Mouse (Mus musculus) forebrain, embryonic 12.5 days (tissue): Measurements from ENCODE around the gene Rflna. TPM values are rescaled to one million over a fixed set of nuclear protein-coding genes. Genes with fewer than 3 reads are reported as not detected.

Experiments used
- ATAC-seq: fragments of 200-750 bp; cut with Nextera tagmentation; 2 replicates; pipeline ENCODE4 v1.8.0; 2017; ENCODE audit warnings: moderate TSS enrichment; ENCODE audit not compliant: low FRiP score
- H3K27ac ChIP-seq: fragments of 300-500 bp; sonication (generic); 2 replicates; pipeline ENCODE4 v1.5.1; 2016; ENCODE audit warnings: mild to moderate bottlenecking
- H3K27me3 ChIP-seq: fragments of 300-500 bp; sonication (generic); 2 replicates; pipeline ENCODE4 v1.6.1; 2016; ENCODE audit warnings: mild to moderate bottlenecking
- H3K36me3 ChIP-seq: fragments of 300-500 bp; sonication (generic); replicated peaks from 2 replicates; pipeline ENCODE4 v1.6.1; 2016; ENCODE audit warnings: mild to moderate bottlenecking
- H3K4me1 ChIP-seq: fragments of 300-500 bp; sonication (generic); 2 replicates; pipeline ENCODE4 v1.6.1; 2016
- H3K4me2 ChIP-seq: fragments of 300-500 bp; sonication (generic); 2 replicates; pipeline ENCODE4 v1.6.1; 2016; ENCODE audit warnings: mild to moderate bottlenecking, moderate library complexity
- H3K4me3 ChIP-seq: fragments of 300-500 bp; sonication (generic); replicated peaks from 2 replicates; pipeline ENCODE4 v1.5.1; 2016; ENCODE audit warnings: mild to moderate bottlenecking
- H3K9ac ChIP-seq: fragments of 300-500 bp; sonication (generic); 2 replicates; pipeline ENCODE4 v1.6.1; 2016; ENCODE audit warnings: mild to moderate bottlenecking
- H3K9me3 ChIP-seq: fragments of 300-500 bp; sonication (generic); 2 replicates; pipeline ENCODE4 v1.6.1; 2016
- WGBS: fragments of 180-500 bp; shearing (Covaris S2); methylation state at CpG from one replicate; pipeline ENCODE4 v1.1.7; 2016; 5-methylcytosine and 5-hydroxymethylcytosine counted together
- polyA plus RNA-seq: library from polyadenylated mRNA; unstranded; fragments of >200 nt; fragmentation: Nextera tagmentation; extraction: Ambion mirVana; gene quantifications from 2 replicates; pipeline ENCODE4 v1.2.1, GENCODE M21; 2016

Gene Rflna
- polyA plus RNA-seq, 1 experiment from 2014 or later, result 6.7 TPM

DNA sequence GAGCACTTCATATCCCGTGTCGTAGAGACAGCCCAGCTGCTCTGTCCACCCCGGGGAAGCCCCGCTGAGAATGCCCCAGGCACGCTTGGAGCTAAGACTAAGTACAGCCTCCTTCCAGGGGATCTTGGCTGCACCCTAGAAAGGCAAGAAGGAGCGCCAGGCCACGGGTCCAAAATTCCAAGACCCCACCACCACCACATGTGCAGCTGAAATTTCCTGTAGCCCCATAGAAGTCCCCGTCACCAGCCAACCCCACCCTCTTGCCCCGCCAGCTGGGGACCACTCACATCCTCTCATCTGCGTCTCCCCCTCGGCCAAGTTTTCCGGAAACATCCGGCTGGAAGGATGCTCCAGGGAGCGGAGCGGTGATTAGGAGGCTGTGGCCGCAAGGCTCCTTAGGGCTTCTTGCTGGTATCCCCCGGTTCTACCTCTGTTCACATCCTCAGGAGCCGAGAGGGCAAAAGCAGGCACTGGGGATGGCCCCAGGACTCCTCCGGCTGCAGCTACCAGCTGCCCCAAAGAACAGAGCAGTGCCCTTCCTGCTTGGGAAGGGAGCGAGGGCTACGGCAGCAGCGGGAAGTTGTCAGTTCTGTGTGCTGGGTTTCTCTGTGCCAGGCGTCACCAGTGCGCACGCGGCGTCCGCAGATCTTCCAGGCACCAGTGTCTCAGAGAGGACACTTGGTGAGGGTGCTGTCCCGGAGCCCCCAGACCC lies 54.7 kb downstream of the Rflna start:
- ATAC-seq, result no peak
- Histone ChIP-seq H3K27me3 (peaks cover 17% of the 10 kb centered on the region), H3K9ac (peak overlapping the region; percentile 59), H3K4me2 (peak overlapping the region; percentile 54), H3K9me3 (no peaks in the 10 kb centered on the region), H3K36me3 (peaks cover 38% of the 10 kb centered on the region), H3K4me3 (peak overlapping the region; percentile 27), H3K4me1 (peaks cover 51% of the 10 kb centered on the region), H3K27ac (peak overlapping the region; percentile 56)
- WGBS, result 8% methylated on average over 29 of the region's 29 CpGs

DNA sequence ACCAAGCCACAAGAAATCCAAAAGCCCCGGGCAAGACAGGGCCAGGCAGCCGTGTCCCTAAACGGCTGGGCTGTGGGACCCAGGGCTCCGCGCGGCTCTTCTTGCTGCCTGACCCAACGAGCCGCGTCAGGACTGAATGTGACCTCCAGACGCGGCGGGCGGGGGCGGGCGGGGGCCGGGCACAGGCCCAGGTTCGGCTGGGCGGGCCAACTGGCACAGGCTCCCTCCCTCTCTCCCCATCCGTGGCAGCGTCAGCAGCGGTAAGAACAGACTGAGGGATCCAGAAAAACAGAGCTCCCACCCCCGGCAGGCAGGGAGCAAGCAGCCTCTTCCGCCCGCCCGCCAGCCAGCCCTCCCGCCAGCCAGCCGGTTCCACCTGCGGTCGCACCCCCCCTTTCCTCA lies 55.2 kb downstream of the Rflna start:
- Histone ChIP-seq H3K9ac (peak overlapping the region; percentile 59), H3K4me3 (peak overlapping the region; percentile 27), H3K9me3 (no peaks in the 10 kb centered on the region), H3K27ac (peak overlapping the region; percentile 56), H3K36me3 (peaks cover 36% of the 10 kb centered on the region), H3K27me3 (peaks cover 17% of the 10 kb centered on the region), H3K4me2 (peak overlapping the region; percentile 54), H3K4me1 (peaks cover 57% of the 10 kb centered on the region)
- 4% methylated on average over 27 of the region's 29 CpGs for WGBS
- no peak for ATAC-seq

Other genes starting within 250 kb of the Rflna start
- gene Ccdc92, start 140.8 kb upstream of the Rflna start, polyA plus RNA-seq, result 20.8 and 22.4 TPM in 2 replicates
- gene Zfp664, start 140.5 kb upstream of the Rflna start, polyA plus RNA-seq, result 151 and 153 TPM in 2 replicates
- gene Ncor2, start 176.0 kb downstream of the Rflna start, polyA plus RNA-seq, result 26.0 and 27.0 TPM in 2 replicates